Mouse (Mus musculus): Measurements from ENCODE around the gene Gm17349.

The Gm17349 gene

DNA sequence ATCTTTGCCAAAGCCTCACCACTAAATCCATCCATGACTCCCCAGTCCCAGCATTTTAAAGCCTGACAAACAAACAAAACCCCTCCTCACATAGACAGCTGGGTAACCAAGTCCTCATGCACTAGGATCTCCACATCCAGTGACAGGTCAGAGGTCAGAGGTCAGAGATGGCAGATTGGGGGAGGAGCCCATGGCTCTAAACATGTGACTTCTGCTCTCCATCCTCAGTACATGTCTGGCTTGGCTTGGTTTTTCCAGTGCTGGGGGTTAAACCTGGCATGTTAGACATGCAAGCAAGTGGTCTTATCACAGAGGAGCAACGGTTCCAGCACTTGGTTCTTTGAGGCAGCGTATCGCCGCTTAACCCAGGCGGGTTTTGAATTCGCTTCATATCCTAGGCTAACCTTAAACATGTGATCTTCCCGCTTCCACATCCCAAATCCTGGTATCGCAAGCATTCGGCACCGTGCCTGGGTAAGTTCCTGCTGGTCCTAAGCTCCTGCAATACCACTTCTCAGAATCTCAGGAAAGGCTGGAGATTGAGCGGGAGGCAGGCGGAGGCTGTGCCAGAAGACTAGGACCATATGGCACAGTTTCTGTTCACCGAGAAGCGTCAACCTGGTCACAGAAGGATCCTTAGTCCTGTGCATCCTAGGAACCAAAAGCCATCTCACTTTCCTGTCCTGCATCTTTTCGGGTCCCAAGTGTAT lies 44.0 kb downstream of the Gm17349 start:
- DNase-seq (ENCODE audit: low spot score) = no peak

DNA sequence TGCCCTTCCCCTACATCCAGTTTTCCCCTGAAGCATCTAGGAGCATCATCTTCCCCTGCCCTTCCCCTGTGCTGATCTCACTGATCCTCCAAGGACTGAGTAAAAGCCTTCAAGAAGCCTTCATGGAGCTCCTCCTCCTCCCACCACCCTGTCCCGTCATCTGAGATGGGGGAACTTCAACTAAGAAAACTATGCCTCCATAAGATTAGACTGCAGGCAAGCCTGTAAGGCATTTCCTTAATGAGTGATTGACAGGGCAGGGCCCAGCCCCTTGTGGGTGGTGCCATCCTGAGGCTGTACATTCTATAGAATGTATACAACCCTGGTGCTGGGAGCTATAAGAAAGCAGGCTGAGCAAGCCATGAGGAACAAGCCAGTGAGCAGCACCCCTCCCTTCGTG lies 46.9 kb downstream of the Gm17349 start:
- DNase-seq (ENCODE audit: low spot score) = no peak

DNA sequence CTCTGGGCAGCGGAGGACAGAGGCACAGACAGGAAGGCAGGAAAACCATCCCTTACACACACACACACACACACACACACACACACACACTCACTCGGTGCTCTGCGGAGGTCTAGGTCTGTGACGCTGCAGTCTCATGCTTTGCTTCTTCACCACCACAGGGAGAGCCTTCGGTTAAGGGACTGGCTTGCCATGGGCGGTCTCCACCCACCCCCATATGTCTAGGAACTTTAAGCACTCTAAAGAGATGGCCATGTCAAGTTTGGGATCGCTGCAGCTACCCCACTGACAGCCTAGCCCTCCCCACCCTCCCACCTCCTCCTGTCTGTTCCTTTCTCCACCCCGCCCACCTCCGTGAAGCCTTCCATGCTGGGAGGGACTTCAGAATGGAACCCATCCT lies 49.3 kb downstream of the Gm17349 start:
- DNase-seq (ENCODE audit: low spot score) = no peak

DNA sequence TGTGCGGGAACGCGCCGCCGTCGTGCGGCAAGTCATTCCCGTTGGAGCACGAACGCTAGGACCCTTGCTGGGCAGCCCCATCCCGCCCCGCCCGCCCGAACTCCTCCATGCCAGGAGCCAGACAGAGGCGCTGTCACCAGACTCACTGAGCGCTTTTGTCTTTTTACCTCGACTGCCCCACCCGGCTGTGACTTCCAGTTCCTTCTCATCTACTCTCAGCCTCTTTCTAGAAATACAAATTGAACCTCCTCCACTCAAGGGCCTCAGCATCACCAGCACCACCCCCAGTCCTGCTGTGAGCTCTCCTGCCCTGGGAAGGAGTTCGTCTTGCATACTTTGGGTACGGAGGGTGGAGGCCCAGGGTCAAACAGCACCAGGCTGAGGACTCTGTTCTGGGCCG lies 51.4 kb downstream of the Gm17349 start:
- no peak for DNase-seq (ENCODE audit: low spot score)

DNA sequence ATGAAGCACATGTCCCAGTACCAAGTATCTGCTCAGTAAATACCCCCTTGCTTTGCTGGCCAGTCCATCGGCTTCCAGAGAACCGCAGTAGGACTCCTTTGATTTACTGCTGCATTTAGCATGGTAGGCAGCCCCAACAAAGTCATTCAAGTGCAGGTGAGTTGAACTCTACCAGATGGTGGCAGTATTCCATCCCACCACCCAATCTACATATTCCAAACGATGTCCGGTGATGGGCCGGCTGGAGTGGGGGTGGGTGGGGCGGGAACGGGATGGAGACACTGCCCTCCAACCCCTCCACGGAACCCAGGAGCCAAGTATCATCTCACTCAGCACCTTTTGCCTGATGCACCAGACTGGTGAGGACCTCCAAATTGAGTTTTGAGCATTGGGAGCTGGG lies 52.0 kb downstream of the Gm17349 start:
- DNase-seq (ENCODE audit: low spot score) = no peak
